Mouse (Mus musculus) olfactory bulb, adult 2 months (tissue): ENCODE measurements around the gene Slc35d1.

ENCODE experiments used
- CTCF ChIP-seq: fragments of 200-500 bp; IDR thresholded peaks from 2 replicates; pipeline ENCODE4 v1.5.1; 2012; ENCODE audit warnings: low read depth, mild to moderate bottlenecking, low read length, moderate library complexity; ENCODE audit not compliant: insufficient read depth
- POLR2A ChIP-seq: fragments of 200-500 bp; IDR thresholded peaks from 2 replicates; pipeline ENCODE4 v1.6.1; 2012; ENCODE audit warnings: mild to moderate bottlenecking, low read depth, low read length, moderate library complexity; ENCODE audit not compliant: insufficient read depth

- no peak for TF ChIP-seq CTCF
- TF ChIP-seq POLR2A: no peak
Observed at GRCm38 (mm10) chr4:103263378-103263777, 48.4 kb upstream of the Slc35d1 start.
